Mouse (Mus musculus) embryonic facial prominence, embryonic 13.5 days (tissue): ENCODE measurements around the gene Gm20441. TPM values are rescaled to one million over a fixed set of nuclear protein-coding genes. Genes with fewer than 3 reads are reported as not detected.

Source experiments
- ATAC-seq: fragments of 200-750 bp; cut with Nextera tagmentation; 2 replicates; pipeline ENCODE4 v1.8.0; 2017; ENCODE audit warnings: low read depth; ENCODE audit not compliant: insufficient number of reproducible peaks, insufficient read depth, low FRiP score, low TSS enrichment
- H3K27ac ChIP-seq: fragments of 300-500 bp; sonication (generic); 2 replicates; pipeline ENCODE4 v1.5.1; 2015; ENCODE audit warnings: moderate library complexity, mild to moderate bottlenecking, inconsistent platforms
- H3K27me3 ChIP-seq: fragments of 300-500 bp; sonication (generic); 2 replicates; pipeline ENCODE4 v1.6.1; 2015; ENCODE audit warnings: mild to moderate bottlenecking, inconsistent platforms
- H3K36me3 ChIP-seq: fragments of 300-500 bp; sonication (generic); 2 replicates; pipeline ENCODE4 v1.6.1; 2015; ENCODE audit warnings: mild to moderate bottlenecking, inconsistent platforms
- H3K4me1 ChIP-seq: fragments of 300-500 bp; sonication (generic); 2 replicates; pipeline ENCODE4 v1.6.1; 2015; ENCODE audit warnings: inconsistent platforms
- H3K4me2 ChIP-seq: fragments of 300-500 bp; sonication (generic); 2 replicates; pipeline ENCODE4 v1.6.1; 2015; ENCODE audit warnings: moderate library complexity, mild to moderate bottlenecking, inconsistent platforms
- H3K4me3 ChIP-seq: fragments of 300-500 bp; sonication (generic); 2 replicates; pipeline ENCODE4 v1.5.1; 2015; ENCODE audit warnings: mild to moderate bottlenecking, inconsistent platforms
- H3K9ac ChIP-seq: fragments of 300-500 bp; sonication (generic); 2 replicates; pipeline ENCODE4 v1.6.1; 2015; ENCODE audit warnings: mild to moderate bottlenecking, inconsistent platforms
- H3K9me3 ChIP-seq: fragments of 300-500 bp; sonication (generic); 2 replicates; pipeline ENCODE4 v1.6.1; 2016; ENCODE audit warnings: inconsistent platforms
- WGBS: fragments of 180-500 bp; shearing (Covaris S2); methylation state at CpG from one replicate; pipeline ENCODE4 v1.1.7; 2015; ENCODE audit warnings: mixed read lengths; 5-methylcytosine and 5-hydroxymethylcytosine counted together
- polyA plus RNA-seq: library from polyadenylated mRNA; unstranded; fragments of >200 nt; fragmentation: Nextera tagmentation; extraction: Ambion mirVana; gene quantifications from 2 replicates; pipeline ENCODE4 v1.2.1, GENCODE M21; 2015

The Gm20441 gene
- polyA plus RNA-seq, 1 experiment from 2014 or later, result not detected

DNA sequence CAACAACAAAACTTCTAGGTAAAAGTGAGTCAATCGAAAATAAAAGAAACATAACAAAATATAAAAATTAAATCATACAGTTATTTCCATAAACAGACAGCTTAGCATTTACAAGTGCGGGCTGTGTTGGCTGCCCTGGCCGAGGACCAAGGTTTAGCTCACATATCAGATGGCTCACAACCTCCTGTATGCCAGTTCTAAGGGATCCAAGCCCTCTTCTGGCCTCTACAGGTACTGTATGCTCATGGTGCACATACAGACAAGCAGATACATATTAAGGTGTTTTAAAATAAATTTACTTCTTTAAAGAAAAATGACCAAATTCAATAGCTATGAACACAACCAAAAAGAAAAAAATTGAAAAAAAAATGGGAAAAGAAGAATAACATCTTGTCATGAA is 20.4 kb downstream of the Gm20441 start:
- Histone ChIP-seq H3K27me3 (no peaks in the 10 kb centered on the region), H3K27ac (no peak overlapping the region), H3K36me3 (peaks cover 31% of the 10 kb centered on the region), H3K4me3 (no peak overlapping the region), H3K4me2 (no peak overlapping the region), H3K9ac (no peak overlapping the region), H3K9me3 (no peaks in the 10 kb centered on the region), H3K4me1 (peaks cover 15% of the 10 kb centered on the region)
- WGBS, result 97% methylated on average over 3 of the region's 3 CpGs
- ATAC-seq, result no peak

DNA sequence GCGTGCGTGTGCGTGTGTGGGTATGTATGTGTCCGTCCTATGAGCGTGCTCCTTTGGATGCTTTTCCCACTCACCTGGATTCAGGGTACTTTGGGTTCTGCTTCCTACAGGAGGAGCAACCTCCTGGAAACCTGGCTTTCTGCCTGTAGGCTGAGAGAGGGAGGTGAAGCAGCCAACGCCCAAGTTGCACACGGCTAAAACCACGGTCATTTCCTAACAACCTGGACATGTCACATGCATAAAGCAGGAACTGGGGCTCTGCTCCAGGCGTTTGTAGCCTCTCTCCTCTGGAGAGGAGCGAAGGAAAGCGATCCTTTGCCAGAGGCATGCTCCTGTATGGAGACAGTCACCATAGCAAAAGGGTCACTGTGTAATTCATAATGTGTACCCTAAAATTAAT is 24.0 kb downstream of the Gm20441 start:
- no peaks in the 10 kb centered on the region for H3K27me3 ChIP-seq
- no peaks in the 10 kb centered on the region for H3K9me3 ChIP-seq
- WGBS, result 95% methylated on average over 11 of the region's 11 CpGs
- peaks cover 66% of the 10 kb centered on the region for H3K36me3 ChIP-seq
- no peak overlapping the region for H3K9ac ChIP-seq
- H3K4me1 ChIP-seq, result no peaks in the 10 kb centered on the region
- H3K27ac ChIP-seq, result no peak overlapping the region
- no peak overlapping the region for H3K4me3 ChIP-seq
- ATAC-seq, result no peak
- H3K4me2 ChIP-seq, result no peak overlapping the region

DNA sequence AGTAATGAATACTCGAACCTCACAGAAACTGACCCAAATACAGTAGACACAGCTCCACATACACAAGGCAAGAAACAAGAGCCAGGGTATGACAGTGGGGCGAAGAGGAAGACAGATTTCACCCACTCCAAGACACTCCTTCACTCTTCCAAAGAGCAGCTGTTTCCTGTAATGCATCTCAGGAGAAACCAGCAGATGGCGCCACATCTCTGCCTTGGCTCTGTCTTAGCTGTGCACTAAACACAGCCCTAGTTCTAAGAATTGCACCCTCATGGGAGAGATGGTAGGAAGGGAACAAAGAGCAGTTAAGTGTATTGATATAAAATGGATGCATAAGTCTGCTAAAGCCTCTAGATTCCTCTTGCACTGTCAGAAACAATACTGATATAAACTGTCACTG is 36.7 kb downstream of the Gm20441 start:
- H3K27me3 ChIP-seq, result no peaks in the 10 kb centered on the region
- H3K4me1 ChIP-seq, result no peaks in the 10 kb centered on the region
- H3K36me3 ChIP-seq, result peaks cover 94% of the 10 kb centered on the region
- no peak overlapping the region for H3K4me3 ChIP-seq
- H3K9me3 ChIP-seq, result no peaks in the 10 kb centered on the region
- no peak overlapping the region for H3K4me2 ChIP-seq
- no peak overlapping the region for H3K9ac ChIP-seq
- no peak overlapping the region; the same call in 1 of the 2 replicates for H3K27ac ChIP-seq
- ATAC-seq, result peak; percentile 76; the same call in 1 of the 2 replicates
- 48% methylated on average over 3 of the region's 3 CpGs for WGBS

DNA sequence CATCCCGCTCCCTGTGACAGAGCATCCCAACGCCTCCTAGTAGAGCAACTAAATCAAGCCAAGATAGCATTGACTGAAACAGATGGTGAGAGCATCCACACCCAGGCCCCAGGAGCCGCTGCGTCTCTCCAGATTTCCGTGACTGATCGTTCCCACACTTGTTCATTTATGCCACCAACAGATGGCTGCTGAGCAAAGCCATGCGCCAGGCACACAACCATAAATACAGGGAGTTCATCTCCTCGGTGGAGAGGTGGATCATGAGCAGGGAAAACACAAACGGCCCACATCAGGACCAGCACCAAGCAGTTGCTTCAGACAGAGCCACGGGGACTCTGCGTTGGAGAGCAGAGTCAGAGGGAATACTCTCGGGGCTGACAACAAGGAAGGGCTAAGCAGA is 37.4 kb downstream of the Gm20441 start:
- Histone ChIP-seq H3K4me2 (no peak overlapping the region), H3K36me3 (peaks cover 94% of the 10 kb centered on the region), H3K4me1 (no peaks in the 10 kb centered on the region), H3K9ac (no peak overlapping the region), H3K4me3 (no peak overlapping the region), H3K27ac (no peak overlapping the region), H3K9me3 (no peaks in the 10 kb centered on the region), H3K27me3 (no peaks in the 10 kb centered on the region)
- no peak for ATAC-seq
- 74% methylated on average over 12 of the region's 12 CpGs for WGBS

DNA sequence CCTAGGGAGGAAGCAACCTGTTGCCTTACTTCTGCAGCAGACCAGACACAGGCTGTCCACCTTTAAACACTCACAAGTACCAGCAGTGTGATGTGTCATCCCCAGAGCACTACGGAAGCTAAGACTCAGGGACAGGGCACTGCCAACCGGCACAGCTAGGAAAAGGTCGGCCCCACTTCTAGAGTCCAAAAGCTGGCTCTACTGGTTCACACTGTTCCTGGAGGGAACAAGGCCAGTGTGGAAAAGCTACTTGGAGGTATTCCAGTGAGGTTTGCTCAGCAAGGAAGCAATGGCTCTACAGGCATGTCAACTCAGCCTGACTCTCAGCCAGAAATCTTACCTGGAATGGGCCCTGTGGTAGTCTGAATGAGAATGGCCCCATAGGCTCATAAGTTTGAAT is 39.9 kb downstream of the Gm20441 start:
- 91% methylated on average over 3 of the region's 3 CpGs for WGBS

DNA sequence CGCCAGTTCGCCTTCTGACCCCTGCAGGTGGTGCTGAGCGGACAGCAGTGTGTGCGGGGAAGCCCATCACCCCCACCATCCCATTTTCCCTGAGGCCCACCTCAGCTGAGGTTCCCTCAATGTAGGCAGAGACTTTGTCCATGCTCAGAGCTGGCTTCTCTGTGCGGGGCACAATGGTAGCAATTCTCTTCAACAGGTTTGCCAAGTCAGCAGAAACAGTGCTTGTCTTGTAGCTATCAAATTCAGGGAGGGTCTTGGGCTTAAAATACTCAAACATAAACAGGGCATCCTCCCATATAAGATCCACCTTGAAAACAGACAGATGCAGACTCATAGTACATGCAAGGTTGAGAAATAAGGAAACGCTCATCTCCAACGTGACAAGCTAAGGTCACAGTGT is 55.3 kb downstream of the Gm20441 start:
- H3K27ac ChIP-seq, result no peak overlapping the region
- no peak overlapping the region for H3K4me3 ChIP-seq
- no peak overlapping the region for H3K9ac ChIP-seq
- no peaks in the 10 kb centered on the region for H3K4me1 ChIP-seq
- H3K4me2 ChIP-seq, result no peak overlapping the region
- H3K9me3 ChIP-seq, result no peaks in the 10 kb centered on the region
- 91% methylated on average over 7 of the region's 7 CpGs for WGBS
- H3K36me3 ChIP-seq, result peaks cover 84% of the 10 kb centered on the region
- ATAC-seq, result no peak
- no peaks in the 10 kb centered on the region for H3K27me3 ChIP-seq

More for the DNA sequence above, 39.9 kb downstream of the Gm20441 start:
- no peaks in the 10 kb centered on the region for H3K27me3 ChIP-seq
- H3K4me2 ChIP-seq, result no peak overlapping the region
- peaks cover 92% of the 10 kb centered on the region for H3K36me3 ChIP-seq
- H3K4me1 ChIP-seq, result no peaks in the 10 kb centered on the region
- H3K27ac ChIP-seq, result no peak overlapping the region
- H3K9ac ChIP-seq, result no peak overlapping the region
- H3K4me3 ChIP-seq, result no peak overlapping the region
- ATAC-seq, result no peak
- H3K9me3 ChIP-seq, result no peaks in the 10 kb centered on the region

Other genes starting within 250 kb of the Gm20441 start
- 3.9 and 6.6 TPM in 2 replicates for gene Lrrc75b, start 220.6 kb downstream of the Gm20441 start, polyA plus RNA-seq
- gene Ggt1, start 219.3 kb downstream of the Gm20441 start, polyA plus RNA-seq, result 0.25 and 2.4 TPM in 2 replicates
- 0.96 and 2.0 TPM in 2 replicates for gene Ggt5, start 191.6 kb downstream of the Gm20441 start, polyA plus RNA-seq
- gene Susd2, start 136.9 kb downstream of the Gm20441 start, polyA plus RNA-seq, result 1.6 and 2.8 TPM in 2 replicates
- gene Cabin1, start 16.6 kb downstream of the Gm20441 start, polyA plus RNA-seq, result 30.0 and 33.9 TPM in 2 replicates
- gene Ddt, start 7.5 kb downstream of the Gm20441 start, polyA plus RNA-seq, result 77.3 and 79.2 TPM in 2 replicates
- gene Gstt3, start 460 bp upstream of the Gm20441 start, polyA plus RNA-seq, result 11.8 and 16.7 TPM in 2 replicates
- gene Gstt1, start 17.6 kb upstream of the Gm20441 start, polyA plus RNA-seq, result 9.9 and 17.6 TPM in 2 replicates
- gene Gstt4, start 41.6 kb upstream of the Gm20441 start, polyA plus RNA-seq, result not detected in 2 replicates
- gene Gstt2, start 56.5 kb upstream of the Gm20441 start, polyA plus RNA-seq, result 5.9 and 9.1 TPM in 2 replicates
- gene Mif, start 79.3 kb upstream of the Gm20441 start, polyA plus RNA-seq, result 1,667 and 1,727 TPM in 2 replicates
- 2.6 and 3.9 TPM in 2 replicates for gene Derl3, start 112.5 kb upstream of the Gm20441 start, polyA plus RNA-seq
- gene Smarcb1, start 140.7 kb upstream of the Gm20441 start, polyA plus RNA-seq, result 229 and 250 TPM in 2 replicates
- 9.4 and 9.5 TPM in 2 replicates for gene Chchd10, start 152.2 kb upstream of the Gm20441 start, polyA plus RNA-seq
- 123 and 136 TPM in 2 replicates for gene Mmp11, start 155.5 kb upstream of the Gm20441 start, polyA plus RNA-seq
- 0.61 TPM in 1 of 2 replicates, not detected in the other for gene Gm867, start 159.7 kb upstream of the Gm20441 start, polyA plus RNA-seq
- gene Vpreb3, start 162.1 kb upstream of the Gm20441 start, polyA plus RNA-seq, result 0.37 and 1.1 TPM in 2 replicates
- not detected in 2 replicates for gene Gm5134, start 173.6 kb upstream of the Gm20441 start, polyA plus RNA-seq